Mouse (Mus musculus) neural tube, embryonic 14.5 days (tissue): Measurements from ENCODE around the gene Traf7. TPM values are rescaled to one million over a fixed set of nuclear protein-coding genes. Genes with fewer than 3 reads are reported as not detected.
A peak's percentile ranks its signal among the peaks of the same experiment; 100 is the strongest.

ENCODE experiments used
- ATAC-seq: fragments of 200-750 bp; cut with Nextera tagmentation; 2 replicates; pipeline ENCODE4 v1.8.0; 2017; ENCODE audit warnings: low read depth, mild to moderate bottlenecking, moderate TSS enrichment, moderate library complexity
- H3K27ac ChIP-seq: fragments of 300-500 bp; sonication (generic); 2 replicates; pipeline ENCODE4 v1.5.1; 2014; ENCODE audit warnings: low read depth, mild to moderate bottlenecking, control low read depth, low read length, moderate library complexity, mixed read lengths
- H3K27me3 ChIP-seq: fragments of 300-500 bp; sonication (generic); 2 replicates; pipeline ENCODE4 v1.6.1; 2014; ENCODE audit warnings: low read length; ENCODE audit not compliant: control insufficient read depth, insufficient read depth
- H3K36me3 ChIP-seq: fragments of 300-500 bp; sonication (generic); 2 replicates; pipeline ENCODE4 v1.6.1; 2014; ENCODE audit warnings: low read length, mixed read lengths; ENCODE audit not compliant: control insufficient read depth, insufficient read depth
- H3K4me1 ChIP-seq: fragments of 300-500 bp; sonication (generic); 2 replicates; pipeline ENCODE4 v1.6.1; 2014; ENCODE audit warnings: low read length; ENCODE audit not compliant: control insufficient read depth, insufficient read depth
- H3K4me2 ChIP-seq: fragments of 300-500 bp; sonication (generic); 2 replicates; pipeline ENCODE4 v1.6.1; 2014; ENCODE audit warnings: mild to moderate bottlenecking, low read depth, low read length, control low read depth
- H3K4me3 ChIP-seq: fragments of 300-500 bp; sonication (generic); 2 replicates; pipeline ENCODE4 v1.5.1; 2014; ENCODE audit warnings: low read depth, low read length, control low read depth, mixed read lengths
- H3K9ac ChIP-seq: fragments of 300-500 bp; sonication (generic); replicated peaks from 2 replicates; pipeline ENCODE4 v1.6.1; 2014; ENCODE audit warnings: low read depth, mild to moderate bottlenecking, control low read depth, low read length, mixed read lengths
- H3K9me3 ChIP-seq: fragments of 300-500 bp; sonication (generic); 2 replicates; pipeline ENCODE4 v1.6.1; 2016; ENCODE audit warnings: low read length; ENCODE audit not compliant: control insufficient read depth
- WGBS: fragments of 180-500 bp; shearing (Covaris S2); extraction: QIAGEN DNeasy Blood & Tissue Kit; methylation state at CpG from one replicate; pipeline ENCODE4 v1.1.7; 2014; 5-methylcytosine and 5-hydroxymethylcytosine counted together
- polyA plus RNA-seq: library from polyadenylated mRNA; unstranded; fragments of >200 nt; fragmentation: Nextera tagmentation; extraction: Ambion mirVana; gene quantifications from 2 replicates; pipeline ENCODE4 v1.2.1, GENCODE M21; 2014

Traf7 gene
- polyA plus RNA-seq, 1 experiment from 2014 or later: 76.6 TPM

DNA sequence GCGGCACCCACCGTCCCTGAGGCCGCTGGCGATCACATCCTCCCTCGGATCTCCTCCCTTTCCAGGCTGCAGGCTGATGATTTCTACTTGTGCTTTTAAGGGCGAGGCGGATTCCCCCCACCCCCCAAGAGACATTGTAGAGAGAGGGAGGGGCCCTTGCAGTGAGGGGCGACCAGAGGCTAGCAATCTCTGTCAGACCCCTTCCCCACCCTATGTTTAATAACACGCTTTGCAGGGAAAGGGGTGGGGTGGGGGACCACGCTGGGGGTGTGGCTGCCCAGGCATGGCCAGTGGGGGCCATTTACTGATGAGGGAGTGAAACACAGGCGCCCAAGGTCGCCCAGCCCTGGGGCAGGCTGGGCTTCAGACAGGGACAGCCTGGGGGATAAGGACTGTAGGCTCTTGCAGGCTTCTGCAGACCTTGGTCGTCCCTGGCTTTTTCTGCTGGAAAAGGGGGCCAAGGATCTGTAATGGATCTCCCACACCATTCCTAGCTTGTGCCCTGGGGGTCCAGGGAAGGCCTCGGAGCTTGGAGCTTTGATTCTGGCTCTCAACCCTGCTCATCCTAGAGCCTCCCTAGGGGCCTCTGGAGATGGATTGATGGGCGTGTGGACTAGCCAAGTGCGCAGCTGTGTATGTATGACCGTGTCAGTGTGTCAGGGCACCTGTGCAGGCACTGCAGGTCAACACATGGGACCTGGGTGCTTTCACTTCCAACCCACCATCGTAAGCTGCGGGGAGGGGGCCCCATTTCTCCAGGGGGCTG is 38.3 kb downstream of the Traf7 start:
- H3K9me3 ChIP-seq: no peaks in the 10 kb centered on the region
- WGBS: 9% methylated on average over 19 of the region's 19 CpGs
- ATAC-seq: peak; percentile 24
- H3K27me3 ChIP-seq: no peaks in the 10 kb centered on the region
- H3K27ac ChIP-seq: peak overlapping the region; percentile 96
- peaks cover 28% of the 10 kb centered on the region for H3K4me1 ChIP-seq
- no peaks in the 10 kb centered on the region for H3K36me3 ChIP-seq
- H3K4me2 ChIP-seq: peak overlapping the region; percentile 69
- peak overlapping the region; percentile 84 for H3K9ac ChIP-seq
- H3K4me3 ChIP-seq: peak overlapping the region; percentile 70

DNA sequence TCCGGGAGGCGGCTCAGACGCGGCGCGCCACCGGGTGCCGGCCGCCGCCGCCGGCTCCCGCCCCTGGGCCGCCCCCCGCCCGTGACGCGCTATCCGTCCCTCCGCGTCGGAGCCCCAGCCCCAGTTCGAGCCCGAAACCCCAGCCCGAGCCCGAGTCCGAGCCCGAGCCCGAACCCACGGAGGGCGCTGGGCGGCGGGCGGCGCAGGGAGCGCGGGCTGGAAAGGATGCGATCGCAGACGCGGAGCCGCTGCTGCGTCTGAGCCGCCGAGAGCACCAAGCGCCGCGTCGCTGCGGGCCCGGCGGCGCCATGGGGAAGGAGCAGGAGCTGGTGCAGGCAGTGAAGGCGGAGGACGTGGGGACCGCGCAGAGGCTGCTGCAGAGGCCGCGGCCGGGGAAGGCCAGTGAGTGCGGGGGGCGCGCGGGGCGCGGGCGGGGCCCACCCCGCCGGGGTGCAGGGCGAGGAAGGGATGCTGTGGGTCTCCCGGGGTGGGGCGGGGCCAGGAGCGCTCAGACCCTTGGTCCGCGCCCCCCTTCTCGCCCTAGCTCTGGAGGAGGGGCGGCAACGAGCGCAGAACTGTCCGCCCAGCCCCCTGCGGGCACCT is 39.0 kb downstream of the Traf7 start:
- Histone ChIP-seq H3K4me2 (peak overlapping the region; percentile 69), H3K27ac (peak overlapping the region; percentile 96), H3K4me1 (peaks cover 28% of the 10 kb centered on the region), H3K36me3 (no peaks in the 10 kb centered on the region), H3K4me3 (peak overlapping the region; percentile 70), H3K9ac (peak overlapping the region; percentile 84), H3K27me3 (no peaks in the 10 kb centered on the region), H3K9me3 (no peaks in the 10 kb centered on the region)
- ATAC-seq: peak; percentile 81
- WGBS: 0% methylated on average over 55 of the region's 81 CpGs

DNA sequence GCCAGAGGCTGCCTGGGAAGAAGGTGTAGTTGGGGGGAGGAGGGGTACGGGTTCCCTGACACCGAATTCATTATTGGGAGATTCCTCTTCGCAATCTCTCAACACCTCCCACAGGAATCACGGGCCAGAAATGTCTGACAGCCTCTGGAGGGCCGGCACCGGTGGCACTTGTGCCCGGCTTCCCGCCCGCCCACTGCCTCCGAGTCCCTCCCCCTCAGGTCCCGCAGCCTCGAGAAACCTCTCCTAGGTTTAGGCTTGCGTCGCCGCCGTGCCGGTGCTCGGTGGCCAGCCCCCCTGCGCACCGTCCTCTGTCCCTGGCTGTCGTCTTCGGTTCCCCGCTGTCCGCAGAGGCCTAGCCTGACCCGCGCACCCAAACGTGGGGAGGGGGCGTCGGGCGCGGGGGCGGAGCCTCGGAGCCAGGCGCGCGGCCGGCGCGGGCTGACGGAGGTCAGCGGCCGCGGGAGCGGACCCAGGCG is 39.5 kb downstream of the Traf7 start, which contains the start of gene Caskin1:
TSS of gene Caskin1 (plus strand) at position 416 of the 476 bp plus-strand sequence.
- no peaks in the 10 kb centered on the region for H3K9me3 ChIP-seq
- WGBS: under 1% methylated on average over 42 of the region's 45 CpGs
- peaks cover 28% of the 10 kb centered on the region for H3K4me1 ChIP-seq
- peak within 1 kb of the TSS; percentile 70 for H3K4me3 ChIP-seq
- no peaks in the 10 kb centered on the region for H3K36me3 ChIP-seq
- H3K27ac ChIP-seq: peak within 1 kb of the TSS; percentile 96
- peak; percentile 64 for ATAC-seq
- H3K27me3 ChIP-seq: no peaks in the 10 kb centered on the region
- peak within 1 kb of the TSS; percentile 69 for H3K4me2 ChIP-seq
- peak within 1 kb of the TSS; percentile 84 for H3K9ac ChIP-seq

DNA sequence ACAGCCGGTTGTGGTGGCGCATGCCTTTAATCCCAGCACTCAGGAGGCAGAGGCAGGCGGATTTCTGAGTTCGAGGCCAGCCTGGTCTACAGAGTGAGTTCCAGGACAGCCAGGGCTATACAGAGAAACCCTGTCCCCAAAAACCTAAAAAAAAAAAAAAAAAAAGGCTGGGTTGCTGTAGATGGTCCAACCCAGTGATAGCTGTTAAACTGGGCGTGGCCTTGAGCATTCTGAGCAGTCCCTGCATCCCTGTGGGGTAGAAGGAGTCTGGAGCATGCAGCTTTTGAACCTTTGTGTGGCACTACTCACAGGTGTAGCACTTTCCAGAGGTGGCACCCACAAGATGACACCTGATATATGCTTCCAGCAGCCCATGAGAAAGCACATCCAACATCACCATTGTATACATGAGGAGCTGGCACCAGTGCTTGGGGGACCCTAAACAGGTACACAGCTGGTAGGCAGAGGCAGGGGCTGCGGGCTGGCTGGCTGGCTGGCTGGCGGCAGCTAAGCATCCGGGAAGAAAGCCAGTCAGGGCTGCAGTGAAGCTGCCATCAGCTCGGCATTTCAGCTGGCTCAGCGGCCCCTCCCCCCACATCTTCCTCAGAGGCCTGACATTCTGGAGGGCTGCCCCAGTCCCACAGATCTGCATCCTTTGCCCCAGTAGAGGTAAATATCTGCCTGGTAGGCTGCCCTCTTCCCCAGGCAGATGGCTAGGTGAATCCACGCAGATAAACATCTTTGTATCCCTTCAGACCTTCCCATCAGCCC is 42.5 kb downstream of the Traf7 start:
- Histone ChIP-seq H3K9me3 (no peaks in the 10 kb centered on the region), H3K9ac (peak overlapping the region; percentile 2; the same call in 1 of the 2 replicates), H3K4me2 (no peak overlapping the region), H3K4me3 (no peak overlapping the region), H3K27ac (peak overlapping the region; percentile 80), H3K4me1 (peaks cover 23% of the 10 kb centered on the region), H3K27me3 (no peaks in the 10 kb centered on the region), H3K36me3 (no peaks in the 10 kb centered on the region)
- ATAC-seq: no peak
- WGBS: 43% methylated on average over 11 of the region's 11 CpGs

- Histone ChIP-seq H3K4me1 (peaks cover 13% of the 10 kb centered on the region; the same call in 1 of the 2 replicates), H3K4me3 (no peak overlapping the region), H3K36me3 (no peaks in the 10 kb centered on the region), H3K9me3 (no peaks in the 10 kb centered on the region), H3K4me2 (no peak overlapping the region), H3K27ac (no peak overlapping the region), H3K27me3 (no peaks in the 10 kb centered on the region), H3K9ac (no peak overlapping the region)
- WGBS: 52% methylated on average over 3 of the region's 3 CpGs
- ATAC-seq: no peak
Measured at GRCm38 (mm10) chr17:24483495-24483894, 44.2 kb downstream of the Traf7 start.

DNA sequence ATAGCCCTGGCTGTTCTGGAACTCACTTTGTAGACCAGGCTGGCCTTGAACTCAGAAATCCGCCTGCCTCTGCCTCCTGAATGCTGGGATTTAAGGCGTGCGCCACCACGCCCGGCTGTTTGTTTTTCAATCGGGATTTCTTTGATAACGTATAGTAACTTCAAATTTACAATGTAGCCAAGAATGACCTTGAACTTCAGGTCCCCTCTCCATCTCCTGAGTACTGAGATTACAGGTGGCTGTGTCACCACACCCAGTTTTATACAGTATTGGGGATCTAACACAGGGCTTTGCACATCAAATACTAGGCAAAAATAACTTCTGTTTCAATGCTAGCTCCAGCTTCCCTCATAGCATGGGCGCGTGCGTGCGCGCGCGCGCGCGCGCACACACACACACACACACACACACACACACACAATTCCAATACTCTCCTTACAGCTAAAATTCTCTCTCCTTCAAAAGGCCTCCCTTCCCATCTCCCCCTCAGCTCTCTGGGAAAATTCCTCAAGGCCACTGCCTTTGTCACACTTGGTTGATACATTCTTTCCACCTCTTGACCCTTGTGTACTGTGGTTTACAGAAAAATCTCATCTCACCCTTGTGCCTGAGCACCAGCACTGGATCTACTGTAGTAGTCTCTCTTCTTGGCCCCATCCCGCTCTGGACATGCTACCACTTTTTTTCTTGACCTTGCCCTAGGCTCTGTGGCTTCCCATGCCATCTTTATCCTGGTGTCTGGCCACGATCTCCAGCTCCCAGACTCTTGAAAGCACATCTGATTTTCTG is 46.5 kb downstream of the Traf7 start:
- Histone ChIP-seq H3K4me3 (no peak overlapping the region), H3K36me3 (peaks cover 6% of the 10 kb centered on the region; the same call in 1 of the 2 replicates), H3K4me1 (peaks cover 12% of the 10 kb centered on the region), H3K27ac (no peak overlapping the region), H3K9ac (no peak overlapping the region), H3K9me3 (no peaks in the 10 kb centered on the region), H3K4me2 (no peak overlapping the region), H3K27me3 (no peaks in the 10 kb centered on the region)
- WGBS: 96% methylated on average over 20 of the region's 20 CpGs
- no peak for ATAC-seq

DNA sequence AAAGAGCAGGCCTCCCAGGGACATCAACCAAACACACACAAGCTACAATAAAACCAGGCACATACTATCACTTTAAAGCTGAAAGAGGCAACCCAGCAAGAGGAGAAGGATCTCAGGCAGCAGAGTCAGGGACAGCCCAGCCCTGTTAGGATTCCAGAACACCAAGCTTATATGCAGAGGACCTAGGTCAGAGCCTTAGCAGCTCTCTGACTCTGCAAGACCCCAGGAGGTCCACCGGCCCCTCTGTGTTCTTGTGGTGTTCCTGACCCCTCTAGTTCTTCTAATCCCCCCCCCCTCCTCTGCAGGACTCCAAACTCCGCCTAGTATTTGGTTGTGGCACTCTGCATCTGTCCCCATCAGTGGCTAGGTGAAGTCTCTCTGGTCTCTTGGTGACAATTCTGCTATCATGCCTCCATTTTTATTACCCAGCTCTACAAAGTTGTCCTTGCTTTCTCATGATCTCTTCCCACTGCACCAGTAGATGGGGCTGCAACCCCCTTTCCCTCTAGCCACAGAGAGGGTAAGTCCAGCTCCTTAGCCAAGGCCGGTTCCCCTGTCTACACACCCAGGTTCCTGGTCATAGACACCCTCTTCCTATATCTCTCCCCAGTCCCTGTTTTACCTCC is 47.4 kb downstream of the Traf7 start:
- peaks cover 9% of the 10 kb centered on the region for H3K4me1 ChIP-seq
- WGBS: 60% methylated on average over 3 of the region's 3 CpGs
- no peaks in the 10 kb centered on the region for H3K27me3 ChIP-seq
- no peak overlapping the region for H3K9ac ChIP-seq
- H3K4me3 ChIP-seq: no peak overlapping the region
- no peak overlapping the region for H3K4me2 ChIP-seq
- H3K36me3 ChIP-seq: peaks cover 15% of the 10 kb centered on the region; the same call in 1 of the 2 replicates
- no peak for ATAC-seq
- no peaks in the 10 kb centered on the region for H3K9me3 ChIP-seq
- no peak overlapping the region for H3K27ac ChIP-seq

DNA sequence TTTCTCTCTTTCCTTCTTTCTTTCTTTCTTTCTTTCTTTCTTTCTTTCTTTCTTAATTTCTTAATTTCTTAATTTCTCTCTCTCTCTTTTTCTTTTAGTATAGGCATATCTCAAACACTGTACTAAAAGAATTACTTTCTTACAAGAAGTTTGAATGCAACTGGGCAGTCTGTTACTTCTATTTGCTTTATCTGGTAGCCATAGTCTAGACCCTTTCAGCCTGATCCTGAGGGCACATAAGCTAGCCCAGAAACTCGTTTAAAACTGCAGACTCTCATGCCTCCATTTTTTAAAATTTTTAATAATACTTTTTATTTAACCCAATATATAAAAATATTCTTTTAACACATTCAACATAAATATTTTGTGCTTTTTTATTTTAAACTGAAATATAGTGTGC is 48.3 kb downstream of the Traf7 start:
- Histone ChIP-seq H3K36me3 (peaks cover 24% of the 10 kb centered on the region), H3K9ac (no peak overlapping the region), H3K4me1 (peaks cover 8% of the 10 kb centered on the region), H3K27me3 (no peaks in the 10 kb centered on the region), H3K9me3 (no peaks in the 10 kb centered on the region), H3K27ac (no peak overlapping the region; the same call in 1 of the 2 replicates), H3K4me2 (peak overlapping the region; percentile 30; the same call in 1 of the 2 replicates), H3K4me3 (peak overlapping the region; percentile 70)
- WGBS: 30% methylated on average over 1 of the region's 1 CpGs
- no peak for ATAC-seq
